Mouse (Mus musculus): ENCODE measurements at regions not wholly inside any gene's neighbourhood (a gene's known extent, or its start where the extent isn't known, plus 50 kb on each side); places are given as distances from the start of the nearest gene placed in this dataset.

DNA sequence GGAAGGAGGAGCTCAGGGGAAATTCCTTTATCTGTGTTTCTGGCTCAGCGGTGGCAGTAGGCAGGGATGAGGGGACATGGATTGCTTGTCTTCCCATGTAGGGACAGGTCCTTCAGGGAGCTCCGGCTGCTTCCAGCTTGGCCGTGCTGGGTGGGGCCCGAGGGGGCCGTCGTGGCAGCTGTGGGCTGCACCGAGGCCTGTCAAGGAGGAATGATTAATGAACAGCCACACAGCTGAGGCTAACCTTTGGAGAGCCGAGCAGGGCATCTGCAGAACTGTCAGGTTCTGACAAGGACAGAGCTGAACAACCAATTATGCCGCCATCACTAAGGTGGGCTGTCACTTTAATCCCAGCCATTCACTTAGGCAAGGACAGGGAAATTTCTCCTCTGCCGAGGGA is 300.0 kb downstream of the 3100002H09Rik start:
- TF ChIP-seq POLR2A (IDR thresholded peaks at IDR 0.05; ENCODE audit: borderline replicate concordance, extremely low read depth, insufficient read depth, insufficient read length, poor library complexity, severe bottlenecking) (no peak), CTCF (IDR thresholded peaks at IDR 0.05; ENCODE audit: borderline replicate concordance, extremely low read depth, insufficient read depth, insufficient read length) (no peak)
- peak; percentile 72 for DNase-seq (ENCODE audit: low read depth)

DNA sequence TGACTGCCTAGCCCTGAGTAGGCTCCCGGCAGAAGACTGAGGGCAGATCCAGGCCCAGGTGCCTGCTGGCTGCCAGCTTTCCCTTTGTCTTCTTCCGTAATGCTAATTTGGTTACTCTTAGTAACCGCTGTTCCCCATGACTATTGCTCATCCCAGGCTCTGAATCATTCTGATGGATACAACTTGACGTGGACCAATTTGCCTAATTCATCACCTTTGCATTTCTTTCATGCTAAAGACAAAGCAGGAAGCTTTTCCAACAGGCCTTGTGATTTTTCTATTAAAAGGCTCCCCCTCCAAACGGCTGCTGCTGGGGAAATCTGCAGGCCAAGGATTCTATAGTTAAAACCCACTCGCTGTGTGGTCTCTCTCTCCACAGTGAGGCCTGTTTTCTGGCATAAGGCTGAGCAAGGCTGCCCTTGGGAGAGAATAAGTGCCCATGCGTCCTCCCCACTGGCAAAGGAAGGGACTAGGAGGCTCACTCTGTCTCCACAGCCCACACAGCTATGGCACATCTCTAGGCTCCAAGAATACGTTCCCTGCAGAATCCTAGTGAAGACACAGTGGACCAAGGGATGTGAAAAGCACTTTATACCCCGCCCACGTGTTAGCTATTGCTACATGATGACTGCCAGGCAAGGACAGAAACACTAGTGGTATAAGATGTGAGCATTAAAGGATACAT is 304.6 kb downstream of the 3100002H09Rik start:
- peak; percentile 53 for DNase-seq (ENCODE audit: low read depth)
- TF ChIP-seq CTCF (IDR thresholded peaks at IDR 0.05; ENCODE audit: borderline replicate concordance, extremely low read depth, insufficient read depth, insufficient read length) = no peak
- TF ChIP-seq POLR2A (IDR thresholded peaks at IDR 0.05; ENCODE audit: borderline replicate concordance, extremely low read depth, insufficient read depth, insufficient read length, poor library complexity, severe bottlenecking) = no peak

GRCm38 (mm10) chr4:124302950-124303349 is 307.7 kb downstream of the 3100002H09Rik start:
- DNase-seq (ENCODE audit: low read depth) = peak; percentile 48
- no peak for TF ChIP-seq POLR2A (IDR thresholded peaks at IDR 0.05; ENCODE audit: borderline replicate concordance, extremely low read depth, insufficient read depth, insufficient read length, poor library complexity, severe bottlenecking)

- DNase-seq (ENCODE audit: low read depth) = peak; percentile 72
- TF ChIP-seq CTCF (IDR thresholded peaks at IDR 0.05; ENCODE audit: borderline replicate concordance, extremely low read depth, insufficient read depth, insufficient read length) (no peak), POLR2A (IDR thresholded peaks at IDR 0.05; ENCODE audit: borderline replicate concordance, extremely low read depth, insufficient read depth, insufficient read length, poor library complexity, severe bottlenecking) (no peak)
These were observed 311.8 kb downstream of the 3100002H09Rik start for GRCm38 (mm10) chr4:124298667-124299437.

- TF ChIP-seq CTCF (IDR thresholded peaks at IDR 0.05; ENCODE audit: borderline replicate concordance, extremely low read depth, insufficient read depth, insufficient read length) (no peak), POLR2A (IDR thresholded peaks at IDR 0.05; ENCODE audit: borderline replicate concordance, extremely low read depth, insufficient read depth, insufficient read length, poor library complexity, severe bottlenecking) (no peak)
- DNase-seq (ENCODE audit: low read depth) = peak; percentile 81
These were observed 318.3 kb downstream of the 3100002H09Rik start for GRCm38 (mm10) chr4:124292254-124292653.

DNA sequence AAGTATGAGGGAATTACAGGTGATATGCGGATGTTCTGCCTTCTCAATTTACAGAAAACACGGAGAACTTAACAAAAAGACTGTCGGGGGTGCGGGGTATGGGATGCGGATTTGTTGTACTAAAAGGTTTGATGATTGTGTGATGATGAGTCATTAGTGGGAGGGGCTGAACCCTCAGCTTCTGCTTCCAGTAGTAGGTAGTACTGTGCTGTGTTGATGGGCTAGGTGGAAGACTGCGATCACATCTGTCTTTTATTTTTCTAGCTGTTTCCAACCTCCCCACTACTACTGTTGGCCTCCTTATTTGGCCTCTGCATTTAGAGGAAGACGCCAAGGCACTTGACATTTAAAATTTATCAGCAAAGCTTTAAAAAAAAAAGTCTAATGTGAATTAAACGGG is 318.8 kb downstream of the 3100002H09Rik start:
- TF ChIP-seq CTCF (IDR thresholded peaks at IDR 0.05; ENCODE audit: borderline replicate concordance, extremely low read depth, insufficient read depth, insufficient read length) = no peak
- no peak for TF ChIP-seq POLR2A (IDR thresholded peaks at IDR 0.05; ENCODE audit: borderline replicate concordance, extremely low read depth, insufficient read depth, insufficient read length, poor library complexity, severe bottlenecking)
- DNase-seq (ENCODE audit: low read depth) = no peak

GRCm38 (mm10) chr4:124287471-124287870 is 323.1 kb downstream of the 3100002H09Rik start:
- DNase-seq (ENCODE audit: low read depth) = no peak
- no peak for TF ChIP-seq CTCF (IDR thresholded peaks at IDR 0.05; ENCODE audit: borderline replicate concordance, extremely low read depth, insufficient read depth, insufficient read length)

GRCm38 (mm10) chr4:124278681-124279080 is 331.9 kb downstream of the 3100002H09Rik start:
- TF ChIP-seq POLR2A (IDR thresholded peaks at IDR 0.05; ENCODE audit: borderline replicate concordance, extremely low read depth, insufficient read depth, insufficient read length, poor library complexity, severe bottlenecking) = no peak
- no peak for TF ChIP-seq CTCF (IDR thresholded peaks at IDR 0.05; ENCODE audit: borderline replicate concordance, extremely low read depth, insufficient read depth, insufficient read length)
- peak; percentile 60 for DNase-seq (ENCODE audit: low read depth)

DNA sequence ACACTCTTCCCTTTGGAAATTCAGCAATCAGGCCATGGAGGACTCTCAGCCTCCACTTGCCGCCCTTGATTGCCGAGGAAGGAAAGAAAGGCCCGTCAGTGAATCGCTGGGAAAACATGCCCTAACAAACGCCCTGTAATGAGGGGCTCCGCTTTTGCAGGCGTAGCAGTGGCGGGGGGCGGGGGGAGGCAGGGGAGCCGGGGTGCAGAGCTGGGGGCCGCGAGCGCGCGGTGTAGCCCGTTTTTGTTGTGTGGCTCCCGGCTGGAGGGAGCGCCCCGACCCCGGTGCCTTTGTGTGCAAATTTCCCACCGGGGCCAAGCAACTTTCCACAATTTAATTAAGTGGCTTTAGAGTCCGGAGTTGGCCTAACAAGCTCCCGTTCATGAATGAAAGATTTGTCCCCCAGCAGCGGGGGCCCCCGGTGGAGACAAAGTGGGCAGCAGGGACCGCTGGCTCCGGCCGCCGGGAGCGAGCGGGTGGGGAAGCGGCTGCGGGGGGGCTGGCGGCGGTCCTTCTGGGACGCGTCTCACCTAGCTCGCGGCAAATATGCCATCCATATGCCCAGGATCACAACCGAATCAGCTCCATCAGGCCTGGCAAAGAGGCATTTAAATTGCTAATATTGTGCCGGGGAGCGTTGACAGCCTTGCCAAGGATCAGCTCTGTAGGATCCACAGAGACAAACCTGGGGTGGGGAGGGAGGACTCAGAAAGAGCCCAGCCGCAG is 333.0 kb downstream of the 3100002H09Rik start:
- DNase-seq (ENCODE audit: low read depth) = peak; percentile 94
- TF ChIP-seq CTCF (IDR thresholded peaks at IDR 0.05; ENCODE audit: borderline replicate concordance, extremely low read depth, insufficient read depth, insufficient read length) (no peak), POLR2A (IDR thresholded peaks at IDR 0.05; ENCODE audit: borderline replicate concordance, extremely low read depth, insufficient read depth, insufficient read length, poor library complexity, severe bottlenecking) (0 out of 2 replicates have a peak, but pooled peaks have one; percentile 10)

DNA sequence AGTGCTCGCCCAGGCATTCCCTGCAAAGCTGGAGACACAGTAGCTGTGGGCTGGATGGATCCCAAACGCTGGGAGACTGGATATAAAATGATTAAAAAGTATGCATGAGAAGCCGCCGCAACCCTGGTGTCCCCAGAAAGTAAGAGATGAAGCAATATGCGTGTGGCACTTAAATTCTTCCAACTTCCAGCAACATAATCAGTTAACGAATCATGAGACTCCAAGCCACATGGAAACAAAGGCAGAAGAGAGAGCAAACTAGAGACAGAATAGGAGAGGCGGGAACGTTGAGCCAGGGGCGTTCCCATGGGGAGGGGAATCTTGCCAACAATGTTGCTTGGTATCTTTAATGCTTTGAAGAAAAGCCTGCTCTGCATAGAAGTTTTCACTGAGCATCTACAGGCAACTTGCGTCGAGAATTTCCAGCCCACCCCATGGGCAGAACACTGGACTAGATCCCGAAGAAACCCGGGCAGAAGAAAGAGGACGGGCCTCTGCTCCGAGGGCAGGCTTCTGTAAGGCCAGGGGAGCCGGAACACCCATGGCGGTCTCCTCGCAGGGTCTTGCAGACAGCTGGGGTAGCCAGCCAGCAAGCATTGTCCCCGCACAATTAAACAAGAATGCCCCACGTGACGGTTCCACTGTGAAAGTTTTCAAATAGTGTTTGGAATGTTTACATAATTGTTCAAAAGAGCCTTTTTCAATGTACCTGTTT is 333.7 kb downstream of the 3100002H09Rik start:
- TF ChIP-seq CTCF (IDR thresholded peaks at IDR 0.05; ENCODE audit: borderline replicate concordance, extremely low read depth, insufficient read depth, insufficient read length) (no peak), POLR2A (IDR thresholded peaks at IDR 0.05; ENCODE audit: borderline replicate concordance, extremely low read depth, insufficient read depth, insufficient read length, poor library complexity, severe bottlenecking) (no peak)
- peak; percentile 93 for DNase-seq (ENCODE audit: low read depth)

- TF ChIP-seq CTCF (IDR thresholded peaks at IDR 0.05; ENCODE audit: borderline replicate concordance, extremely low read depth, insufficient read depth, insufficient read length) (no peak), POLR2A (IDR thresholded peaks at IDR 0.05; ENCODE audit: borderline replicate concordance, extremely low read depth, insufficient read depth, insufficient read length, poor library complexity, severe bottlenecking) (no peak)
- DNase-seq (ENCODE audit: low read depth) = no peak
These were observed 338.6 kb downstream of the 3100002H09Rik start for GRCm38 (mm10) chr4:124272002-124272401.

Data from brain, embryonic 14.5 days (tissue).